Mouse (Mus musculus) naive thymus-derived CD4-positive, alpha-beta T cell, adult 2 months (primary cell): ENCODE data around the gene 4833439L19Rik.
A peak's percentile ranks its signal among the peaks of the same experiment; 100 is the strongest.

Experiments
- DNase-seq: peaks from one replicate; pipeline ENCODE4 v3.0.0-alpha.2; 2011; ENCODE audit warnings: low read depth

4833439L19Rik gene

GRCm38 (mm10) chr13:54521181-54521580 lies 44.1 kb downstream of the 4833439L19Rik start:
- no peak for DNase-seq

DNA sequence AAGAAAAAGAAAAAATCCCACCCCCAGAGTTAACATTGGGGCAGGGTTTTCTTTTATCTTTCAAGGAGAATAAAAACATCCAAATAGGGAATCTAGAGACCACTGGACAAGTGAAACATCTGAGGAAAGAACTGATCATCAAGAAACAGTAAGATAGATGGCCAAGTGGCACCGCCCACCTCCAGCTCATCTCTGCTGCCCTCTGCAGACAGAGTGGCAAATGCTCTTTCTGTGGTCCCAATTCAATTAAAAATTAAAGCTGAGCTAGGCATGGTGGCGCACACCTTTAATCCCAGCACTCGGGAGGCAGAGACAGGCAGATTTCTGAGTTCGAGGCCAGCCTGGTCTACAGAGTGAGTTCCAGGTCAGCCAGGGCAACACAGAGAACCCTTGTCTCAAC lies 45.0 kb downstream of the 4833439L19Rik start:
- DNase-seq, result peak; percentile 52

DNA sequence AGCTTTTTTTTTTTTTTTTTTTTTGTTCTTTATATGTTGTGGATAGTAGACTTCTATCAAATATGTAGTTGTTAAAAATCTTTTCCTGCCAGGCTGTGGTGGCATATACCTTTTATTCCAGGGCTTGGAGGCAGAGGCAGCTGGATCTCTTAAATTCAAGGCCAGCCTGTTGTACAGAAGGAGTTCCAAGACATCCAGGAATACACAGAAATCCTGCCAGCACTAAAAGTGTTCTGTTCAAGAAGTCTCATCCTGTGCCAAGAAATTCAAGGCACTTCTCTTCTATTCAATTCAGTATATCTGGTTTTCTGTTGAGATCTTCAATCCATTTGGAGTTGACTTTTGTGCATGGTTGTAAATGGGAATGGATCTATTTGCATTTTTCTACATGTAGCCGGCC lies 59.3 kb downstream of the 4833439L19Rik start:
- DNase-seq, result no peak

DNA sequence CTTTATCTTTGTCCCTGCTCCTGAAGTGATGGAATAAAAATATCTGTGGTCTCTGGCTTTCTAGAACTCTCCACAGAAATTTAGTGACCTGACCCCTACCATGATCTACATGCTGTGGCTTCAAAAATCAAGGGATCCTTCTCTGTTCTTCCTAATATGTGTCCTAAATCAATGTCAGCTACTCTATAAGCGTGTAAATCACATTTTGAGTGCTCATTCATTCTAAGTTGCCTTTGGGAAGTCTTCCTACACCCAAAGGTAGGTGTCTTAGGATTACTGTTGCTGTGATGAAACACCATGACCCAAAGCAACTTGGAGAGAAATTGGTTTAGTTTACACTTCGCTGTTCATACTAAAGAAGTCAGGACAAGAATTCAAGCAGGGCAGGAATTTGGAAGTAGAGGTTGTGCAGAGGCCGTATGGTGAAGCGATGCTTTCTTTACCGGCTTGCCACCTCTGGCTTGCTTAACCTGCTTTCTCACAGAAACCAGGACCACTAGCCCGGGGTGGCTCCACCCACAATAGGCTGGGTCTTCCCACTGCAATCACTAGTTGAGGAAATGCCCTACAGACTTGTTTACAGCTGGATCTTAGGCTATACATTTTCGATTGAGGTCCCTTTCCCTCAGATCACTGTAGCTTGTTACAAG lies 60.5 kb downstream of the 4833439L19Rik start:
- DNase-seq, result peak; percentile 17

DNA sequence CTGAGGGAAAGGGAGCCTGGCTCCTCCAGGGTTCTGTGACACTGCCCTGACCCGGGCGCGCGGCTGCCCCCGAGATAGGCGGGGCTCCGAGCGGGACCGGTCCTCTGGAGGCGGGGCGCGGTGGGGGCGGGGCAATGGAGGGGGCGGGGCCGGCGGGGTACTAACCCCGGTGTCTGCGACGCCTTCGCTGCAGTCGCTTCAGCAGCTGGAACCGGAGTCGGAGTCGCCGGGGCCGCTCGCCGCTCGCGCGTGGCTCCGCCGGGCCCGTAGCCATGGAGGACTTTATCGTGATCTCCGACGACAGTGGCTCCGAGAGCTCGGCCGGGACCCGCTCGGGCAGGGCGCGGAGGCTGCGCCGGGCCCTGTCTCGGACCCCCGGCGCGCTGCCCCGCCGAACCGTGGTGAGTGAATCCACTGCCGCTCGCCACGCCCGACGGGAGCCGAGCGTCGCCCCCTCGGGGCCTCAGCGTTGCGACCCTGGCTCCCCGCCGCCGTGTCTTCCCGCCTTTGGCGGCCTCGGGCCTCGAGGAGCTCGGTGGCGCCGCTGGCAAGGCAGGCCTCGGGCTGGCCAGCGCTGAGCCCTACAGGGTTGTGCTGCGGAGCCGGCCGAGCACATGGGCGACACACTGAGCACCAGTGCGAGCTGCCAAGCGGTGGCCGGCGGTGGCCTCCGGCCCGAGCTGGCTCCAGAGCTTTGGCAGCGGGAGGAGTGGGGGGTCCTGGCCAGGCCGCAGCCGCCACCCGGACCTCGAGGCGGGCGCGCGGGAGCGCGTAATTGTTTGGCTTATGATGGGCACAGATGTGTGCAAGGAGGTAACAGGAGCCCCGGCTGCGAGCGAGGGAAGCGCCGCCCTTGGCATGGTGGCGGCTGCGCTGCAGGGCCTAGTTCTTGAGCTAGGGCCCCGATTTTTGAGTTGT lies 61.4 kb downstream of the 4833439L19Rik start, which contains the start of gene Simc1:
Simc1 (plus strand) TSS at position 176 of the 918 bp plus-strand sequence.
- peak; percentile 80 for DNase-seq

GRCm38 (mm10) chr13:54503278-54503603 lies 62.0 kb downstream of the 4833439L19Rik start:
- DNase-seq, result no peak

DNA sequence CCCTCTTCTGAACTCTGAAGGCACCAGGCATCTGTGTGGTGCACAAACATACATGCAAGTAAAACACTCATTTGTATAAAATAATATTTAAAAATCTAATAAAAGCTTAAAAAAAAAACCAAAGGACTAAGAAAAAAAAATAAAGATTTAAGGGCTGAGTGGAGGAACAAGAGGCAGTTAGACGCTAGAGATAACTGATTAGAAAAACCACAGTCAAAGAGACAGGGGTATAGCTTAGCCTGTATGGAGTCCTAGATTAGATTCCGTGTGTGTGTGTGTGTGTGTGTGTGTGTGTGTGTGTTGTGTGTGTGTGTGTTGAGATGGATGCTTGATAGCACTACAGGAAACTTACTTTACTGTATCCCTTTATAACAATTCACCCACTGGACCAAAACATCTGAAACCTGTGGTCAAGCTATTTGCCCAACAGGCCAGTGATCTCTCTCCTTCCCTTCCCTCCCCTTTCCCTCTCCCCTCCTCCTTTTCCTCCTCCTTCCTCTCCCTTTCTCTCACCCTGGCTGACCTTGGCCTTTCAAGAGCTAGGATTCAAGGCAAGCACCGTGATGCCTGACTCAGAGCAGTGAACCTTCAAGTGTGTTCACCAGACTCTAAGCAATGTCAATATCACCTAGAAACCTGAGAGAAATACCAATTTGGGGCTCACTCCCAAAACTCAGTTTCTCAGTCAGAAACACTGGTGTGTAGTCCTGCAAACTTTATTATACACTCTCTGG lies 63.1 kb downstream of the 4833439L19Rik start:
- DNase-seq, result no peak

DNA sequence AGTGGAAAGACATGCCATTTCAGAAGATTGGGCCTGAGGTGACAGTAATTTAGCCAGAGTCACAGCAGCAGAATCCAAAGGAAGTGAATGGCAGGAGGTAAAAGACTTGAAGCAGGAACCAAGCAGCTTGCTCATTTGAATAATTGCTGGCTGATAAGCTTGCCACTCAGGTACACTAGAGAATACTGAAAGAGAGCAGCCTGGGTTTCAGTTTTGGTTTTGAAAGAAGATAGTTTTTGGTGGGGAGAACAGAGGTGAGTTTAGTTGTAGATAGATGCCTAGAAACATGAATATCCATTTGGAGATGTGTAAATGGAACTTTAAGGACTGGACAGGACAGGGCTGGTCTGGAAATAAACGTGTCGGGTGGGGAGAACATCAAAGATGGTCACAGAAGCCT lies 63.9 kb downstream of the 4833439L19Rik start:
- no peak for DNase-seq
